Mouse (Mus musculus) lung, adult 2 months (tissue): ENCODE measurements at regions not wholly inside any gene's neighbourhood (a gene's known extent, or its start where the extent isn't known, plus 50 kb on each side); places are given as distances from the start of the nearest gene placed in this dataset.

Experiments
- CTCF ChIP-seq: fragments of 200-500 bp; IDR thresholded peaks from 2 replicates; pipeline ENCODE4 v1.5.1; 2011; ENCODE audit warnings: mild to moderate bottlenecking, low read length, control low read depth; ENCODE audit not compliant: insufficient read depth
- POLR2A ChIP-seq: fragments of 200-500 bp; IDR thresholded peaks from 2 replicates; pipeline ENCODE4 v1.6.1; 2011; ENCODE audit warnings: low read depth, mild to moderate bottlenecking, control low read depth, low read length, borderline replicate concordance; ENCODE audit errors: extremely low read depth

DNA sequence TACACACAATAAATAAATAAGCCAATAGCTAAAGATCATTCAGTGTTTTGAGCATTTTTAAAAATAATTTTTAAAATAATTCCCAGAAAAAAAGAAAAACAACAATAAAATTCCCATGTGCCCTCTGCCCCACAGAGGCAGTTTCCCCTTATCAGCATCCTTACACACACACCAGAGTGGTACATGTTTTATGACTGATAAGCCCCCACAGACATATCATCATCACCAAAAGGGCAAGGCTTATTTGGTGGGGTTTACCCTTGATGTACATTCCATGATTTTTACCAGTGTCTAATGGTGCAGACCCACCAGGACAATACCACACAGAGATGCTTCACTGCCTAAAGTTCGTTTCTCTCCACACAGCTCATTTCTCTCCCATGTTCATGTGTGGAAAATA lies 80.8 kb upstream of the Gm47985 start:
- TF ChIP-seq POLR2A (no peak), CTCF (no peak)
